Mouse (Mus musculus): ENCODE results near the gene Tnp2. TPM values are rescaled to one million over a fixed set of nuclear protein-coding genes. Genes with fewer than 3 reads are reported as not detected.

Gene Tnp2
- polyA plus RNA-seq, 1 experiment from 2014 or later = not detected

DNA sequence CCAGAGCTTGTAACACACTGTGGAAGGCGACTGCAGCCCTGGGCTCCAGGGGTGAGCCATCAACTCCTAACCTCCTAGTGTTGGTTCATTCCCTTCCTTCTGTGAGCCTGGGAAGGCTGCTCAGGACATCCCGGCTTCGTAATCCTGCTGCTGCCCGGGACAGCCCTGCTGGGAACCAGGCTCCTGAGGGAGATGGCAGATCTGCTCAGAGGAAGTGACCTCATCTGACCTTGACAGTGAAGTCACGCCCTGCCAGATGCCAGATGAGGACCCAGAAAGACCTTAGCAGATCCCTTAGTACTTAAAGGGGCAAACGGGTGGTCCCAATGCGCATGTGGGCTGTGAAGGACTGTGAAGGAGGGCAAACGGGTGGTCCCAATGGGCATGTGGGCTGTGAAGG lies 27.3 kb downstream of the Tnp2 start:
- no peak for TF ChIP-seq CTCF (IDR thresholded peaks at IDR 0.05; ENCODE audit: low read depth)
- H3K27ac ChIP-seq (ENCODE audit: low read depth) = no peak overlapping the region
- H3K4me2 ChIP-seq = no peak overlapping the region
- H3K4me1 ChIP-seq (ENCODE audit: insufficient read depth) = peaks cover 9% of the 10 kb centered on the region; the same call in 1 of the 2 replicates
- no peaks in the 10 kb centered on the region for H3K9me3 ChIP-seq (ENCODE audit: low read depth, low read length)
- H3K4me3 ChIP-seq (ENCODE audit: low read depth, low read length) = no peak overlapping the region
- H3K36me3 ChIP-seq (ENCODE audit: insufficient read depth) = no peaks in the 10 kb centered on the region
- DNase-seq (no peak), ATAC-seq (ENCODE audit: insufficient read depth) (no peak)
- no peak overlapping the region for H3K9ac ChIP-seq
- H3K27me3 ChIP-seq (ENCODE audit: insufficient read depth, low read length) = no peaks in the 10 kb centered on the region
- WGBS = 69% methylated on average over 8 of the region's 8 CpGs

DNA sequence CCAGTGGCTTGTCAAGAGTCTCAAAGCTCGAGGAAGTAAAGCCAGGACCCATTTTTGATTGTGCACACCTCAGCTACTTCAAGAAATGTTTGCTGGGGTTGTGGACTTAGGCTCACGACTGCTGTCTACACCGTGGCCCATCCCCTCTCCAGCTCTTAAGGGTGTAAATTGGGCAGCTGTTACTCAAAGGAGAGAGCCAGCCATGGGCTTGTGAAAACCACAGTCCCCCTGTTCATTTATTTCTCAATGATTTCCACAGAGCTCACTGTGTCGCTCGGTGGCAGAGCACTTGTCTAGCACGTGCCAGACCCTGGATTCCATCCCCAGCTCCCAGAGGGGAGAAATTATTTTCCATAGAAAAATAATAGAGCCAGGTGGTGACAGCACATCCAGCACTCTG lies 32.3 kb downstream of the Tnp2 start:
- no peak for DNase-seq
- Histone ChIP-seq H3K4me3 (ENCODE audit: low read depth, low read length) (no peak overlapping the region), H3K27ac (ENCODE audit: low read depth) (no peak overlapping the region), H3K27me3 (ENCODE audit: insufficient read depth, low read length) (no peaks in the 10 kb centered on the region), H3K4me1 (ENCODE audit: insufficient read depth) (no peaks in the 10 kb centered on the region), H3K9ac (no peak overlapping the region), H3K36me3 (ENCODE audit: insufficient read depth) (no peaks in the 10 kb centered on the region), H3K4me2 (no peak overlapping the region), H3K9me3 (ENCODE audit: low read depth, low read length) (no peaks in the 10 kb centered on the region)
- 69% methylated on average over 5 of the region's 6 CpGs for WGBS
- TF ChIP-seq CTCF (IDR thresholded peaks at IDR 0.05; ENCODE audit: low read depth) = no peak
- no peak for ATAC-seq (ENCODE audit: insufficient read depth)

DNA sequence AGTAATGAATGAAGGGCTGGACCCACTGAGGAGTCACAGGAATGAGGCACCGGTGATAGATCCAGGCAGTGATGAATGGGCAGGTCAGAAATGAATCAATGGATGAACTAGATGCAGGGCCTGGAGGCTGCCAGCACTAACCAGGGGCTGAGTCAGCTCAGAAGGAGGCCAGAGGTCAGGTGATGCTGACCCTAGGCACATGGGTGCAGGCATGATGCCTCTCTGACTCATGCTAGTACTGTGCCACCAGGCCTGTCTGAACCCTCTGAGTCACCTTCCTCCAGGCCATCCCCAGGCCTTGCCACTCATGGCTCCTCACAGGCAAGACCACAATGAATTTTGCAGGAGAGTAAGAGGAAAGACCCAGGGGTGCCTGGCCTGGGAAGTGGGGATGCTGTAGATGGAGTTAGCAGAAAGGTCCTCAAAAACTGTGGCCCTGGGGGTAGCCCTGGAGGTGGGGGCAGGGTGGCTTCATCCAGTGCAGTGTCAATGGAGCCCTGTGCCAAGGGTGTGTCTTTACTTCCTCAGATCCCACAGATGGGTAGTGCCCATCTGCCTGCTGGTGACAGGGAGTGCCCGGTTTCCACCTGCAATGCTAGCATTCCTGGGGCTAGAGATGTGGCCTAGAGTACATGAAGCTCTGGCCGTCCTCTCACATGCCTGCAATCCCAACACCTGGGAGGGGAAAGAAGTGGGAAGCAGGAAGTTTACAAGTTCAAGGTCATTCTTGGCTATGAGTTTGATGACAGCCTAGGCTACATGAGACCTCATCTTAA lies 33.8 kb downstream of the Tnp2 start:
- ATAC-seq (ENCODE audit: insufficient read depth) = no peak
- 84% methylated on average over 3 of the region's 3 CpGs for WGBS
- no peak for TF ChIP-seq CTCF (IDR thresholded peaks at IDR 0.05; ENCODE audit: low read depth)

GRCm38 (mm10) chr16:10749824-10750223 lies 38.6 kb downstream of the Tnp2 start:
- Histone ChIP-seq H3K27me3 (ENCODE audit: insufficient read depth, low read length) (no peaks in the 10 kb centered on the region), H3K4me3 (ENCODE audit: low read depth, low read length) (no peak overlapping the region), H3K27ac (ENCODE audit: low read depth) (no peak overlapping the region; the same call in 1 of the 2 replicates), H3K36me3 (ENCODE audit: insufficient read depth) (no peaks in the 10 kb centered on the region), H3K4me1 (ENCODE audit: insufficient read depth) (peaks cover 6% of the 10 kb centered on the region; the same call in 1 of the 2 replicates), H3K9me3 (ENCODE audit: low read depth, low read length) (no peaks in the 10 kb centered on the region), H3K9ac (no peak overlapping the region), H3K4me2 (no peak overlapping the region)
- 24% methylated on average over 7 of the region's 7 CpGs for WGBS
- DNase-seq (peak; percentile 65), ATAC-seq (ENCODE audit: insufficient read depth) (peak; percentile 72)
- no peak for TF ChIP-seq CTCF (IDR thresholded peaks at IDR 0.05; ENCODE audit: low read depth)

More for the DNA sequence above, 33.8 kb downstream of the Tnp2 start:
- no peak overlapping the region for H3K9ac ChIP-seq
- no peak overlapping the region for H3K27ac ChIP-seq (ENCODE audit: low read depth)
- H3K4me1 ChIP-seq (ENCODE audit: insufficient read depth) = peaks cover 4% of the 10 kb centered on the region; the same call in 1 of the 2 replicates
- no peak for DNase-seq
- H3K36me3 ChIP-seq (ENCODE audit: insufficient read depth) = no peaks in the 10 kb centered on the region
- no peaks in the 10 kb centered on the region for H3K9me3 ChIP-seq (ENCODE audit: low read depth, low read length)
- H3K4me2 ChIP-seq = no peak overlapping the region
- no peak overlapping the region for H3K4me3 ChIP-seq (ENCODE audit: low read depth, low read length)
- H3K27me3 ChIP-seq (ENCODE audit: insufficient read depth, low read length) = no peaks in the 10 kb centered on the region

GRCm38 (mm10) chr16:10749226-10749625 lies 39.2 kb downstream of the Tnp2 start:
- Histone ChIP-seq H3K9ac (no peak overlapping the region), H3K9me3 (ENCODE audit: low read depth, low read length) (no peaks in the 10 kb centered on the region), H3K4me1 (ENCODE audit: insufficient read depth) (peaks cover 6% of the 10 kb centered on the region; the same call in 1 of the 2 replicates), H3K27ac (ENCODE audit: low read depth) (no peak overlapping the region), H3K27me3 (ENCODE audit: insufficient read depth, low read length) (no peaks in the 10 kb centered on the region), H3K4me3 (ENCODE audit: low read depth, low read length) (no peak overlapping the region), H3K4me2 (no peak overlapping the region), H3K36me3 (ENCODE audit: insufficient read depth) (no peaks in the 10 kb centered on the region)
- 20% methylated on average over 7 of the region's 7 CpGs for WGBS
- ATAC-seq (ENCODE audit: insufficient read depth) (0 out of 2 replicates have a peak, but pooled peaks have one; percentile 9), DNase-seq (no peak)
- no peak for TF ChIP-seq CTCF (IDR thresholded peaks at IDR 0.05; ENCODE audit: low read depth)

DNA sequence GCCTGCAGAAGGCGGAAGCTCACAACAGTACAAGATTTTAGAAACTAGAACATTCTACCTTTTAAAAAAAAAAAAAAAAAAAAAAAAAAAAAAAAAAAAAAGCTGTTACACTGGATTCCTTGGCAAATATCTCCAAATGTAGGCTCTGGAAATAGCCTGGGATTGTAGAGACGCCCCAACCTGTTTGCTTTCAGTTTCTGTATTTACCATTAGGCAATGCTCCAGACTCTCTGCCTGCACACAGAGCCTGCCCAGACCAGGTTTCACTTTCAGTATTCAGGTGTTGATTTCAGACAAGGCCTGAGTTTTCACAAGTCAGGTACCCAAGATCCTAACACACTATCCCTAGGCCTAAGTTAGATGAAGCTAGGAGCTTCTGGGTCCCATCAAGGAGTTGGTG lies 47.4 kb downstream of the Tnp2 start:
- WGBS = 58% methylated on average over 2 of the region's 2 CpGs
- H3K9ac ChIP-seq = no peak overlapping the region
- TF ChIP-seq CTCF (IDR thresholded peaks at IDR 0.05; ENCODE audit: low read depth) = no peak

DNA sequence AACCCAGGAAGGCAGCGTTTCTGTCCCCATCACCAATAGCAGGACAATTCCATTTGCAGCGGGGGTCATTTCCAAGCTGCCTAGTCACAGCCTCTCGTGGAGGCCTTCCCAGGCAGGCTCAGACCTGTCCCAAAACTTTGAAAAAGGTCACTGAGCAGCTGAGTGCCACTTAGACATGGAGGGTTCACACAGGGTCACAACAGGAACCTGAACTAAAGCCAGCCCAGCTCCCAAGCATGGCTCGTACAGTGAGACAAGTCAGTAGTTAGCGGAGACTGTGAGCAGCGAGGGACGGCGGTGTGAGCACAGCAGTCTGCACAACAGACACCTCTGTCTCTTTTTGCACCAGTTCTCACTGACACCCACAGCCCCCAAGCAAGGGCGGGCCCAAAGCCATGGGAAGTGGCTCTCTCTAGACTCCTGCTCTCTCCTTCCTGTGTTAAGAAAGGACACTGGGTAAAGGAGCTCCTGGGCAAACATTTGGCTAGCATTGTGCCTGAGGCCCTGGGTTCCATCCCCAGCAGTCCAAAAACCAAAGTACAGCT lies 48.5 kb downstream of the Tnp2 start:
- H3K27me3 ChIP-seq (ENCODE audit: insufficient read depth, low read length) = no peaks in the 10 kb centered on the region
- no peak for ATAC-seq (ENCODE audit: insufficient read depth)
- no peak overlapping the region for H3K27ac ChIP-seq (ENCODE audit: low read depth)
- no peak overlapping the region for H3K4me3 ChIP-seq (ENCODE audit: low read depth, low read length)
- peak; percentile 25 for DNase-seq
- H3K4me1 ChIP-seq (ENCODE audit: insufficient read depth) = peaks cover 16% of the 10 kb centered on the region; the same call in 1 of the 2 replicates
- H3K4me2 ChIP-seq = no peak overlapping the region
- no peaks in the 10 kb centered on the region for H3K36me3 ChIP-seq (ENCODE audit: insufficient read depth)
- 57% methylated on average over 9 of the region's 9 CpGs for WGBS
- no peaks in the 10 kb centered on the region for H3K9me3 ChIP-seq (ENCODE audit: low read depth, low read length)
- H3K9ac ChIP-seq = no peak overlapping the region
- TF ChIP-seq CTCF (IDR thresholded peaks at IDR 0.05; ENCODE audit: low read depth) = no peak

More for the DNA sequence above, 47.4 kb downstream of the Tnp2 start:
- Histone ChIP-seq H3K36me3 (ENCODE audit: insufficient read depth) (no peaks in the 10 kb centered on the region), H3K9me3 (ENCODE audit: low read depth, low read length) (no peaks in the 10 kb centered on the region), H3K4me3 (ENCODE audit: low read depth, low read length) (no peak overlapping the region), H3K4me1 (ENCODE audit: insufficient read depth) (peaks cover 16% of the 10 kb centered on the region; the same call in 1 of the 2 replicates), H3K27ac (ENCODE audit: low read depth) (no peak overlapping the region; the same call in 1 of the 2 replicates), H3K27me3 (ENCODE audit: insufficient read depth, low read length) (no peaks in the 10 kb centered on the region), H3K4me2 (no peak overlapping the region)
- peak; percentile 48; the same call in 1 of the 2 replicates for ATAC-seq (ENCODE audit: insufficient read depth)
- peak; percentile 67 for DNase-seq

Data from lung, embryonic 14.5 days (tissue).